In genomic region chr7:118489706-118490665, GRCm38 (mm10) we compare ENCODE assay signal across 9 mouse cellular contexts. TPM values are rescaled to one million over a fixed set of nuclear protein-coding genes. Genes with fewer than 3 reads are reported as not detected.
DNase-seq lines count a peak whose midpoint lies in the region; ATAC-seq and TF ChIP-seq lines count a peak whose summit lies in the region.
"Had no signal": no experiment of that assay in that cellular context is flagged by ENCODE, and none has a peak within 500 bp of the region (broad histone marks: within the 10 kb centered on the region; RNA-seq: fewer than 3 reads in every experiment).

No protein-coding gene starts in this region.

- H3K4me3 ChIP-seq in forebrain, embryonic 10.5 days = peak overlapping the region; percentile 75; the same call in 1 of the 2 replicates
- no peak overlapping the region for H3K4me3 ChIP-seq in forebrain, embryonic 16.5 days (replicated peaks; ENCODE audit: low read length)
- H3K4me3 ChIP-seq in ES-Bruce4 (ENCODE audit: low read depth, low read length) = peak overlapping the region; percentile 67
- peak overlapping the region; percentile 68 for H3K4me3 ChIP-seq in heart, embryonic 15.5 days
- H3K4me3 ChIP-seq in liver, embryonic 15.5 days (replicated peaks) = peak overlapping the region; percentile 63

- H3K4me2 ChIP-seq in forebrain, embryonic 16.5 days (ENCODE audit: low read length) = no peak overlapping the region
- peak overlapping the region; percentile 84 for H3K4me2 ChIP-seq in heart, embryonic 15.5 days
- peak overlapping the region; percentile 67 for H3K4me2 ChIP-seq in liver, embryonic 15.5 days

- H3K9ac ChIP-seq in forebrain, embryonic 16.5 days (replicated peaks; ENCODE audit: low read depth, low read length) = no peak overlapping the region
- H3K9ac ChIP-seq in ES-Bruce4 (ENCODE audit: low read depth, poor library complexity, severe bottlenecking) = no peak overlapping the region
- peak overlapping the region; percentile 80 for H3K9ac ChIP-seq in heart, embryonic 15.5 days
- no peak overlapping the region for H3K9ac ChIP-seq in liver, embryonic 15.5 days

- WGBS in forebrain, embryonic 10.5 days = 10% methylated on average over 57 of the region's 57 CpGs
- 17% methylated on average over 57 of the region's 57 CpGs for WGBS in forebrain, embryonic 16.5 days
- 33% methylated on average over 57 of the region's 57 CpGs for WGBS in heart, embryonic 15.5 days
- 66% methylated on average over 57 of the region's 57 CpGs for WGBS in liver, embryonic 15.5 days (ENCODE audit: insufficient replicate concordance)

- TF ChIP-seq POLR2A in ES-Bruce4 (IDR thresholded peaks at IDR 0.05; ENCODE audit: insufficient read depth, low read length) = no peak

- H3K27me3 ChIP-seq in forebrain, embryonic 10.5 days (ENCODE audit: poor library complexity, severe bottlenecking) = peaks cover 67% of the 10 kb centered on the region
- H3K27me3 ChIP-seq in forebrain, embryonic 16.5 days (replicated peaks; ENCODE audit: control insufficient read depth, insufficient read depth, low read length) = peaks cover 46% of the 10 kb centered on the region
- no peaks in the 10 kb centered on the region for H3K27me3 ChIP-seq in ES-Bruce4 (ENCODE audit: control insufficient read depth, insufficient read depth, low read length, poor library complexity, severe bottlenecking)
- peaks cover 17% of the 10 kb centered on the region for H3K27me3 ChIP-seq in heart, embryonic 15.5 days
- H3K27me3 ChIP-seq in liver, embryonic 15.5 days = peaks cover 35% of the 10 kb centered on the region
- H3K27me3 ChIP-seq: CH12.LX had no signal

- no peak for TF ChIP-seq EP300 in ES-Bruce4 (IDR thresholded peaks at IDR 0.05; ENCODE audit: insufficient read depth, low read depth, low read length)

- H3K9me3 ChIP-seq in forebrain, embryonic 10.5 days = no peaks in the 10 kb centered on the region
- H3K9me3 ChIP-seq in forebrain, embryonic 16.5 days (ENCODE audit: control insufficient read depth, low read length) = no peaks in the 10 kb centered on the region
- no peaks in the 10 kb centered on the region for H3K9me3 ChIP-seq in ES-Bruce4 (replicated peaks; ENCODE audit: control insufficient read depth, insufficient read depth, low read length, poor library complexity, severe bottlenecking)
- no peaks in the 10 kb centered on the region for H3K9me3 ChIP-seq in heart, embryonic 15.5 days (replicated peaks)
- H3K9me3 ChIP-seq in liver, embryonic 15.5 days (replicated peaks) = no peaks in the 10 kb centered on the region

- H3K27ac ChIP-seq in forebrain, embryonic 10.5 days = no peak overlapping the region
- no peak overlapping the region for H3K27ac ChIP-seq in forebrain, embryonic 16.5 days (ENCODE audit: low read length)
- no peak overlapping the region for H3K27ac ChIP-seq in ES-Bruce4 (ENCODE audit: insufficient read depth, low read length)
- no peak overlapping the region for H3K27ac ChIP-seq in heart, embryonic 15.5 days
- H3K27ac ChIP-seq in liver, embryonic 15.5 days (replicated peaks) = no peak overlapping the region

- ATAC-seq in forebrain, embryonic 16.5 days = no peak
- ATAC-seq in heart, embryonic 15.5 days (replicated peaks; ENCODE audit: insufficient number of reproducible peaks, insufficient read depth, low FRiP score, low read depth) = no peak
- no peak for ATAC-seq in liver, embryonic 15.5 days (ENCODE audit: insufficient read depth)
- no peak for ATAC-seq in monocyte, adult 5-6 weeks (replicated peaks; ENCODE audit: insufficient number of reproducible peaks, low FRiP score, low TSS enrichment, poor library complexity, severe bottlenecking)

- peak; percentile 24 for DNase-seq in forebrain, embryonic 10.5 days (ENCODE audit: extremely low spot score, low spot score)
- DNase-seq in cerebellum, adult 8-10 months = no peak
- DNase-seq in thymus, adult 18-20 months = no peak

- peaks cover 40% of the 10 kb centered on the region for H3K4me1 ChIP-seq in forebrain, embryonic 10.5 days
- H3K4me1 ChIP-seq in forebrain, embryonic 16.5 days (replicated peaks; ENCODE audit: control insufficient read depth, insufficient read depth, low read length) = peaks cover 10% of the 10 kb centered on the region; the same call in 1 of the 2 replicates
- peaks cover 1% of the 10 kb centered on the region for H3K4me1 ChIP-seq in ES-Bruce4 (ENCODE audit: control insufficient read depth, insufficient read depth, low read length)
- peaks cover 43% of the 10 kb centered on the region for H3K4me1 ChIP-seq in heart, embryonic 15.5 days (replicated peaks)
- peaks cover 30% of the 10 kb centered on the region for H3K4me1 ChIP-seq in liver, embryonic 15.5 days (replicated peaks)

- TF ChIP-seq CTCF in ES-Bruce4 (IDR thresholded peaks at IDR 0.05; ENCODE audit: low read depth, low read length) = no peak

- H3K36me3 ChIP-seq in forebrain, embryonic 10.5 days (replicated peaks) = no peaks in the 10 kb centered on the region; the same call in 1 of the 2 replicates
- no peaks in the 10 kb centered on the region for H3K36me3 ChIP-seq in forebrain, embryonic 16.5 days (ENCODE audit: control insufficient read depth, insufficient read depth)
- H3K36me3 ChIP-seq in ES-Bruce4 (ENCODE audit: control insufficient read depth, insufficient read depth, low read length, poor library complexity, severe bottlenecking) = no peaks in the 10 kb centered on the region
- 0 out of 2 replicates have a peak, but pooled peaks cover 5% of the 10 kb centered on the region for H3K36me3 ChIP-seq in heart, embryonic 15.5 days
- no peaks in the 10 kb centered on the region for H3K36me3 ChIP-seq in liver, embryonic 15.5 days (replicated peaks)

RNA-seq across cellular contexts. Expression of gene Itpripl2, which starts 1.8 kb away (rescaled TPM):
- polyA plus RNA-seq in forebrain, embryonic 10.5 days (2016; fragmentation: Nextera tagmentation; extraction: Ambion mirVana) = 0.82 and 0.95 TPM in 2 replicates
- 0.75 and 0.89 TPM in 2 replicates for polyA plus RNA-seq in forebrain, embryonic 16.5 days (2015; fragmentation: Nextera tagmentation; extraction: Ambion mirVana)
- 7.2 and 7.7 TPM in 2 replicates for polyA plus RNA-seq in ES-Bruce4 (2011; ENCODE audit: insufficient read depth, insufficient read length, low read depth, missing spikeins)
- polyA plus RNA-seq in heart, embryonic 15.5 days (2015; fragmentation: Nextera tagmentation; extraction: Ambion mirVana) = 4.8 and 5.7 TPM in 2 replicates
- 1.1 and 1.2 TPM in 2 replicates for polyA plus RNA-seq in liver, embryonic 15.5 days (2015; fragmentation: Nextera tagmentation; extraction: Ambion mirVana)
- total RNA-seq in monocyte, adult 5-6 weeks (2017) = 13.5 to 17.3 TPM (median 14.1 TPM) in 3 replicates
- total RNA-seq: CH12.LX had no signal

RNA-seq across cellular contexts. Expression of gene Syt17, which starts 42.0 kb away (rescaled TPM):
- 1.2 and 1.4 TPM in 2 replicates for polyA plus RNA-seq in forebrain, embryonic 10.5 days (2016; fragmentation: Nextera tagmentation; extraction: Ambion mirVana)
- 6.0 and 7.1 TPM in 2 replicates for polyA plus RNA-seq in forebrain, embryonic 16.5 days (2015; fragmentation: Nextera tagmentation; extraction: Ambion mirVana)
- 4.0 and 4.5 TPM in 2 replicates for polyA plus RNA-seq in ES-Bruce4 (2011; ENCODE audit: insufficient read depth, insufficient read length, low read depth, missing spikeins)
- polyA plus RNA-seq in heart, embryonic 15.5 days (2015; fragmentation: Nextera tagmentation; extraction: Ambion mirVana) = 1.6 and 2.8 TPM in 2 replicates
- polyA plus RNA-seq in liver, embryonic 15.5 days (2015; fragmentation: Nextera tagmentation; extraction: Ambion mirVana) = 0.28 and 0.35 TPM in 2 replicates
- total RNA-seq in monocyte, adult 5-6 weeks (2017) = not detected in 3 replicates
- total RNA-seq: CH12.LX had no signal

RNA-seq across cellular contexts. Expression of gene Coq7, which starts 43.2 kb away (rescaled TPM):
- 129 and 135 TPM in 2 replicates for polyA plus RNA-seq in forebrain, embryonic 10.5 days (2016; fragmentation: Nextera tagmentation; extraction: Ambion mirVana)
- polyA plus RNA-seq in forebrain, embryonic 16.5 days (2015; fragmentation: Nextera tagmentation; extraction: Ambion mirVana) = 69.3 and 78.2 TPM in 2 replicates
- polyA plus RNA-seq in ES-Bruce4 (2011; ENCODE audit: insufficient read depth, insufficient read length, low read depth, missing spikeins) = 29.0 and 30.8 TPM in 2 replicates
- 153 TPM in 2 replicates for polyA plus RNA-seq in heart, embryonic 15.5 days (2015; fragmentation: Nextera tagmentation; extraction: Ambion mirVana)
- 37.6 and 38.8 TPM in 2 replicates for polyA plus RNA-seq in liver, embryonic 15.5 days (2015; fragmentation: Nextera tagmentation; extraction: Ambion mirVana)
- 4.1 to 7.9 TPM (median 5.2 TPM) in 3 replicates for total RNA-seq in monocyte, adult 5-6 weeks (2017)
